Mouse (Mus musculus): ENCODE measurements around the gene Asxl1. TPM values are rescaled to one million over a fixed set of nuclear protein-coding genes. Genes with fewer than 3 reads are reported as not detected.

The Asxl1 gene
- 10 to 100 TPM; 46.2 to 68.5 TPM for polyA plus RNA-seq (2017; shearing (Covaris generic))

DNA sequence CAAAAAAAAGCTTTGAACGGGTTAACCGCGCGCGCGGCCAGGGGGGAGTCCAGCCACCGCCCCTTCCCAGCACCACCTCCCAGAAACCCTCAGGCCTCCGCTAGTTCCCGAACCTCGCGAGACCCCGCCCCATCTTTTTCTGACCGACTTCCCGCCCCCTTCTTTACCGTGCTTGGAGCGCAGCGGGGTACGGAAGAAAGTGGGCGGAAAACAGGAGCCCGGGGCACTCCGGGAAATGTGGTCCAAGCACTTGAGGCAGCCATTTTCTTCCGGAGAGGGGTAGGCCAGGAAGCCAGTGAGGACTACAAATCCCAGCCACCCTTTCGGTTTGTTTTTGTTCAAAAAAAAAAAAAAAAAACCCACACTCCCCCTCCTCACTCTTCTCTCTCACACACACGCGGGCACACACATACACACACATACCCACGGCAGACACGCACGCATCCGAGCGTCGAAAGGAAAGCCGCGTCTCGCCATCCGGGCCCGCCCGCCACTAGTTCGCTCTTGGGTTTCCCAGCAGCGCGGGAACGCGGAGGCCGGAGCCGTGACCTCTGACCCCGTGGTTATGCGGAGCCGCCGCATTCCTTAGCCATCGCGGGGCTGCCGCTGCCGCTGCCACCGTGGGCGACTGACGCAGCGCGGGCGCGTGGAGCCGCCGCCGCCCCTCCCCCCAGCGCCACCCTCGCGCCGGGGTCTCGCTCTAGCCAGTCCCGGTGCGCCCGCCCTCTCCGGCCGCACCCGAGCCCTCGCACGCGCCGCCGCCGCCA, at the start of gene Asxl1:
TSS of gene Asxl1 (plus strand) at position 376 of the 767 bp plus-strand sequence.

Other genes starting within 250 kb of the Asxl1 start
- 1 to 10 TPM in 1 of 2 experiments, under 1 TPM in 1; 0.43 to 3.5 TPM for gene Hck, start 237.4 kb upstream of the Asxl1 start, polyA plus RNA-seq (2017; shearing (Covaris generic))
- gene Tm9sf4, start 184.5 kb upstream of the Asxl1 start, polyA plus RNA-seq (2017; shearing (Covaris generic)): 10 to 100 TPM; 38.2 to 56.3 TPM
- gene Tspyl3, start 120.4 kb upstream of the Asxl1 start, polyA plus RNA-seq (2017; shearing (Covaris generic)): 10 to 100 TPM; 31.2 to 41.0 TPM
- 10 to 100 TPM; 16.7 to 23.2 TPM for gene Plagl2, start 104.4 kb upstream of the Asxl1 start, polyA plus RNA-seq (2017; shearing (Covaris generic))
- gene Pofut1, start 104.3 kb upstream of the Asxl1 start, polyA plus RNA-seq (2017; shearing (Covaris generic)): 10 to 100 TPM; 20.7 to 23.1 TPM
- gene Kif3b, start 54.4 kb upstream of the Asxl1 start, polyA plus RNA-seq (2017; shearing (Covaris generic)): 10 to 100 TPM; 10.8 to 21.5 TPM
- gene 4930404H24Rik, start 147.0 kb downstream of the Asxl1 start, polyA plus RNA-seq (2017; shearing (Covaris generic)): not detected
- 10 to 100 TPM in 1 of 2 experiments, 1 to 10 TPM in 1; 7.5 to 16.4 TPM for gene Nol4l, start 184.1 kb downstream of the Asxl1 start, polyA plus RNA-seq (2017; shearing (Covaris generic))